Mouse (Mus musculus) mouse trophoblast stem cell (cell line): ENCODE results near the gene Dnaja2.

Source experiments
- in situ Hi-C, 2 experiments: fragments of 300-500 bp; cut with MseI, MboI; formaldehyde crosslinking; loops; 2 replicates in 1 of 2; 3 replicates in 1 of 2; pipeline ENCODE4 v1.15.1; 2025

Gene Dnaja2

DNA sequence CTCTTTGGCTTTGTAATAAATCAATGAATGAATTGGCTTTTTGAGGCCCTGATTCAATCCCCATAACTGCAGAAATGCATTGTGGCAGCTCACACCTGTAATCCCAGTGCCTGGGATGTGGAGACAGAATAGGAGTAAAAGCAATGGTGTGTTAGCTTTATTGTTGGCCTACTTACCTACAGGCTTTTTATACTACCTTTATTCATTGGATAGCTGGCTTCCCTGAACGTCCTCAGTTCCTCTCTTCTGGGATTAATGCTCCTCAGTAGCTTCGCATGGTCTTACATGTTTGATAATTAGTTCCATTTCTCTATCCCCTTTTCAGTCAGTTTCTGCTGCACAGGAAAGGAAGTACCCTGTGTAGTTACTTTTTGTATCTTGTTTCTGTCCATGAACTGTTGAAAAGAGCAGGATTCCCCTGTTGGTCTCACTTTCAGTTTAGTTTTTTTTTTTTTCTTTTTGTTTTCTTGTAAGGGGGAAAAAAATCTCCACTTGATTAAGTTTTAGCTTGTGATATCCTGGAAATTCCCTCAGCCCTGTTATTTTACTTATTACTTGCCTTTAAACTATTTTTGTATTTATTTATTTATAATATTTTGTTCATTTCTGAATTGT, 1.9 kb upstream of the Dnaja2 start:
- in situ Hi-C loops: no loop called here

DNA sequence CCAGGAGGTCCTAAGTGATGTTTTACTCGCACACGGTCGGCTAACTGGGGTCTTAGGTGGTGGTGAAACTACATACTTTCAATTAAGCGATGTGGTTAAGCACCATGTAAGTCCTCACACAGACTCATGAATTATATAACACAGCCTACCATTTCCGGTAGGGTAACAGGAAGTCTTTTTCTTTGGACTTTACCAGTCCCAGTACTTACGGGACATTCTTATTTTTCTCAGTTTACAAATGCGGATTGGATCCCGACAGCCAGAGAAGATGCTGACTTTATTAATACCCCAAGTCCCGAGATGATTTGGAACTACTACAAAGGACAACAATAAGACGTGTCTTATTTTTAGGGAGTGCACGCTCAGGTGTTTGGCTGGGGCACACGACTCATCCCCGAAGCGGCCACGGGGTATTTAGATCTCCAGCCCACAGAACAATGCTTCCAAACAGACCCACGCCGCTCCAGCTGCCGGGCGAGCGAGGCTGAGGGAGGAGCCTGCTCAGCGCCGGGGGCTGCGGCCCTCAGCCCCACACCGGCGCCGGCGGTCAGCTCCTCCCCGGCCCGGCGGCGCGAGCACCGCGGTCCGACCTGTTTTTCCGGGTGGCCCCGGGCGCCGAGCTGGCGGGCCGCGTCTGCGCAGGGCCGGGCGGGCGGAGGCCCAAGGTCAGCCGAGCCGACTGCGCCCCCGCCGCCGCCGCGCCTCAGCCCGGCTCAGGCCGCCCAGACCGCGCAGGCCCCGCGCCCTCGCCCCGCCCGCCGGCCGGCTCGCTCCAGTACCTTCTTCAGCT, 558 bp downstream of the Dnaja2 start:
- in situ Hi-C loops: no loop called here

DNA sequence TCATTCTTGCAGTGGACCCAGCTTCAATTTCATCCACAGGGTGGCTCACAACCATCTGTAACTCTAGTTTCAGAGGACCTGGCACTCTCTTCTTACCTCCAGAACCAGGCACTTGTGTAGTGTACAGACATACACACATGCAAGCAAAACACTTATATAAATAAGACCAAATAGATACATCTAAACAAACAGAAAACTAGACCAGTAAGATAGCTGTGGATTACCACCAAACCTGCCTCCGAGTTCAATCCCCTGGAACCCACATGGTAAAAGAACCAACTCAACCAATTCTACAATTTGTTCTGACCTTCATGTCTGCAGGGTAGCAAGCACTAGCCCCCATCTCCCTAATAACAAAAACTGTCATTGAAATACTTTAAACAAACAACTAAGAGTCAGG, 3.2 kb downstream of the Dnaja2 start:
- in situ Hi-C loops: no loop called here

DNA sequence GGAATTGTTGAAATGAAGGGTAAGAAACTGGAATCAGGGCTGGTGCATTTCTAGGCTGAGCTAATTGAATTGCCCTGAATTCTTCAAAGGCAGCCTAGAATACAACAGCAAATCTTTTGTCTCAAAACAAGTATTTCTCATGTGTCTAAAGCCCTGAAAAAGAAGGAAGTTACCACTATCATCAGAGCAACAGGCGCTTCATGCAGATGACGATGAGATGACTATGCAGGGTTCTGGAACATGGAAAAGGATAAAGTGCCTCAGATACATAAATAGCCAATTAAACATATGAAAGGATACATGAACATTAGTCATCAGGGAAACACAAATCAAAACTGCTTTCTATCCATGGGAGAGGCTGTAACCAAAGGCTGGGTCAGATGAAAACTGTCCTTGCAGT, 18.8 kb downstream of the Dnaja2 start:
- in situ Hi-C loops: no loop called here

DNA sequence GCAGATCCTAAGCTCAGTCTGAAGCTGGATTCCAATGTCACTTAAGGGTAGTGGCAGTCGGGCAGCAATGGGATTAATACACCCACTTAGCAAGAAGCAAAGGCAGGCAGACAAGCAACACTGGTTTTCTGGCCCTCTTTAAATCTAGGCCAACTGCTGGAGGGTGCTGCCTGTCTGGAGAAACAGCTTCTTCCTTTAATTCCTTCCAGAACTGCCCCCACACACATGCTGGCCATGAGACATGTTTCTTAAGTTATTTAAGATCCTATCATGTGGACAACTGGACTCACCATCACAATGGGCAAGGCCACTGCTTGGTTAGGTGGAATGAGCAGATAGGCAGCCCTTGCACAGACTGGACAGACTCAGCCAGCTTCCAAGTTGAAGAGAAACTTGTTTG, 21.0 kb downstream of the Dnaja2 start:
- in situ Hi-C loops: no loop called here

DNA sequence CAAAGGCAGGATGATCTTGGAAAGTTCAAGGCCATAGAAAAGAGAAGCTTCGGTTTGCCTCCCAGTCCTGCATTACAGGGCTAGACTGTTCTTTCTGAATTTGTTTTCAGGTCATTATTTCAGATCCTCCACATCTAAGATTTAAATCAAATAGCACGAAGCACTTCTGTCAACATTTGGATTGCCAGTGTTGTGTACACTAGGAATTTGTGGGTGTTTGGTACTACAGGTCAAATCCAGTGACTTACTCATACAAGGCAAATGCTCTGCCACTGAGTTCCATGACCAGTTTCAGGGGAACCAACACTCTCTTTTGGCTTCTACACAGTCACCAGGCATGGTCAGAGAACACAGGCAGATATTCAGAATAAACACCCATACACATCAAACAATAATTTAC, 21.7 kb downstream of the Dnaja2 start:
- in situ Hi-C loops: no loop called here

DNA sequence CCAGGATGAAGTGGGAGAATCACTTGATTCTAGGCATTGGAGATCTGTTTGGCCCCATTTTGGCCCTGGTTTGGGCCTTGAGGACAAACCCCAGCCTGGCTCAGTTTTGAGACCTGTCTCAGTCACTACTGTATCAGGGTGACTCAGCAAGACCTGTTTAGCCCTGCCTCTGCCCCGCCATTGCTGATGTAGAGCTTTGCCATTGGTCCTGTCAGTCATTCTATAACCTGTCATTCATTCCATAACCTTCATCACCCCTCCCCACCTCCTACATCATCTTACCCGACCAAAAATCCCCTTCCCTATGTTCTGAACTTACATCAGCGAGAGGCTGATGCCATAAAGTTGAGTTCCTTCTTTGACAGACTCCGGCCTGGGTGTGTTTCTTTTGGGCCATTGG, 22.3 kb downstream of the Dnaja2 start:
- in situ Hi-C loops: no loop called here

DNA sequence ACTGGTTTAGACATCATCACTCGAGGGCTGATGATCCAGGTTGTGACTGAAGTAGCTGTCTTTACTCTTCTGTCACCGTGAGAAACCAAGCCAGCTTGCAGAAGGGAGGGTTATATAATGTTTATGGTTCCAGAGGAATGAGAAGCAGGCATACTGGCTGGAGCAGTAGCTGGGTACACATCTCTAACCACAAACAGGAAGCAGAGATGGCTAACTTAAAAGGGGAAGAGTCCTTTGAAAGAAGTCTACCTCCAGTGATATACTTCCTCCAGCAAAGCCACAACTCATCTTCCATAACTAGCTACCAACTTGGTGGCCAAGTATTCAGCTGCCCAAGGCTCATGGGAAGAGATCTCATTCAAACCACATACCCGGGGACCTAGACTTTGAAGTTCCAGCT, 23.7 kb downstream of the Dnaja2 start:
- in situ Hi-C loops: no loop called here

DNA sequence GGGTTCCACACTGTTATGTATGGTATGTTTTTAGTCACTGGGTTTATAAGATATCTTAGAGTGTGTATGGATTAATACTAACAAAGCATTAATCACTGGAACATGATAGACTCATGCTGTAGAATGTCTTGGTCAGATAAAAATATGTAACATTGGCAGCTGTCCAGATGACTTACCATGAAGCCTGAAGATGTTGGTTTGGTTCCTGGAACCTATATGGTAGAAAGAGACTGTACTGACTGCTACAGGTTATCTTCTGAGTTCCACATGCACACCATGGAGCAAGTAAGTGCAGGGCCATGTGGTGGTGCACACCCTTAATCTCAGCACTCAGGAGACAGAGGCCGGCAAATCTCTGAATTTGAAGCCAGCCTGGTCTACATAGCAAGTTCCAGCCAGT, 24.4 kb downstream of the Dnaja2 start:
- in situ Hi-C loops: no loop called here

DNA sequence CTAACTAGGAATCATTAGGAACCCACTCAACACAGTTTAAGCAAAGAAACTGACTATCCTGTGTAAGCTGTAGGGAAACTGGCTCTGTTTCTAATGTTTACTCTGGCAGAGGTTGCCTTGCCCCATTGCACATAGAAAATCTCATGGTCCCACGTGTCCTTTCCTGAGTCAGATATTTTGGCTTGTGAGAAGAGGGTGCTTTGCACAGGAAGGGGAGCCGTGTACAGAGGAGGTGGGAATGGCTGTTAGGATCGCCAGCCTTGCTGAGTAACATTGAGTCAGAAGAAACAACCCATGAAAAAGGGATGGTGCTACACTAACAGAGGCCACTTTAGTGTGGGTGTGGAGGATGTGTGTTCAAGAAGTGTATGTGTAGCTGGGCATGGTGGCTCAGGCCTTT, 26.2 kb downstream of the Dnaja2 start:
- in situ Hi-C loops: loop anchor here (5.0 kb wide), 2 partner anchors 67 to 72 kb away; no protein-coding TSS in a partner anchor

DNA sequence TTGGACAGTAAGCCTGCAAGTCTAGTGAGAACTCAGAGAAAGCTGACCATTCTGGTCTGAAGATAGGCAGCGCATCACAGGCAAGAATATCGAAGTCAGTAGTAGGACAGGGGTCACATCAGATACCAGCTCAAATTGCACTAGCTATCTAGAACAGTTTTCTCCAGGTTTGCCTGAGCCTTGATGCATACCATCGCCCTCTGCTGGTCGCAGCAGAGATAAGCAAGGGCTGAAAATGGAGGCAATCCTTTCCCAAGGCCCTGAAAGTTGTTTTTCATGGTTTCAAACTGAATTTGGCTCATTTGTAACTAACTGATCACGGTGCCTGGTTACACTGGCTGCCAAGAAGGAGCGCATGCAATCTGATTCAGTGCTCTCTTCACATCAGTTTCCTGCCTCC, 29.0 kb downstream of the Dnaja2 start:
- in situ Hi-C loops: loop anchor here (5.0 kb wide), 2 partner anchors 64 to 69 kb away; no protein-coding TSS in a partner anchor

DNA sequence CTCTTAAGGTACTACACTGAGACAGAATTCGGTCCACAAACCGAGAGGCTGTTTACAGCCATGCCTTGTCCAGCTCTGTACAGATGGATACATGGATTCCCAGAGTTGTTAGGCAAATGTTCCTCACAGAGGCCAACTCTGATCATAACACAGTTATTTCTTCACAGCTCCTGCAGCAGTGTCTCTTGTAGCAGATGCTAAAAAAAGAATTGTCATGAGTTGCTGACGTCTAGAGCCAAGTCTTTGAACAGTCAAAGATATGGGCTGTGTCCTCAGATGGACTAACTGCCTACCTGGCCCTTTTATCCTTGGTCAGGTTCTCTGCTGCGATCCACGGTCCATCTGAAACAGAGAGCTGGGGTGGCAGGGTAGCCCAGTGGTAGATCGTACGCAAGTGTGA, 31.1 kb downstream of the Dnaja2 start:
- in situ Hi-C loops: no loop called here

DNA sequence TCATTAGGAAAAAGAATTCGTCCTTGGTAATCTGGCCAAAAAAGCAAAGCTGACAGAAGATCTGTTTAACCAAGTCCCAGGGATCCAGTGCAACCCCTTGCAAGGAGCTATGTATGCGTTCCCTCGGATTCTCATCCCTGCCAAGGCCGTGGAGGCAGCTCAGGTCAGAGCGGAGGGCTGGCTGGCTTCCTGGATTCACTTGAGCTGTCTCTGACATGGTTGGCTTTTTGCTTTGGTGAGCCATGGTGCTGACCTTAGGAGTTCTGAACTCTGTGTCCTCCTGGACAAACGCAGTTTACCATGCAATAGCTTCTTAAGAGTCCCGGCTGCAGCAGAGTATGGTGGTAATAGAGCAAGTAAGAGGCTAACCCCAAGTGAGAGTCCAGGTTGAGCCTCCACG, 33.8 kb downstream of the Dnaja2 start:
- in situ Hi-C loops: no loop called here

DNA sequence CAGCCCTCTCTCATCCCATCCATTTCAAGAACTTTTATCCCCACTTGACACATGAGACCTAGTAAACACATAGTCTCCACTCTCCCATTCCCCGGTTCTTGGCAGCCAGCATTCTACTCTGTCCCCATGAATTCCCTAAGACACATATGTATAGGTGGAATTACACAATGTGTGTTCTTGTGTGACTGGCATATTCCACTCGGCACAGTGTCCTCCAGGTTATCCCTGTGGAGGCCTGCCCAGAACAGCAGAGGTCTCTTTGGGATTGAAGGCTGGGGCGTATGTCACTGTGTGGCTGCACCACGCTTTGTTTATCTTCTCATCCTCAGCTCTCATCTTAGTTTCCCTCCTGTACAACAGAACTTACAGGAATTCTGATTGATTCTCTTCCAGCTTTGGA, 34.6 kb downstream of the Dnaja2 start:
- in situ Hi-C loops: no loop called here

DNA sequence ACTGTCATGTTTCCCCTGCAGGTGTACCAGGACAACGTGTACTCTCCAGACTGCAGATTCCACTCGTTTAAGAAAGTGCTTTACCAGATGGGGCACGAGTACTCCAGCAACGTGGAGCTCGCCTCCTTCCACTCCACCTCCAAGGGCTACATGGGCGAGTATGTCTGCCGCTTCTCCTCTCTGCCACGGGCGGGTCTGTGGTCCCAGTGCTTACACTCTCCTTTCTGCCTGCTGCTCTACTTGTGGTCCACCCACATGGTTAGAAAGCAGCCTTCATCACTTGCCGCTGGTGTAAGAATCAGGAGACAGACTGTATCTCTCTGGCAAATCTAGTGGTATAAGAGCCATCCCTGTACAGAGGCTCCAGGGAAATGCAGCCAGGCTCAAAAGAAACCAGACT, 37.2 kb downstream of the Dnaja2 start:
- in situ Hi-C loops: no loop called here

DNA sequence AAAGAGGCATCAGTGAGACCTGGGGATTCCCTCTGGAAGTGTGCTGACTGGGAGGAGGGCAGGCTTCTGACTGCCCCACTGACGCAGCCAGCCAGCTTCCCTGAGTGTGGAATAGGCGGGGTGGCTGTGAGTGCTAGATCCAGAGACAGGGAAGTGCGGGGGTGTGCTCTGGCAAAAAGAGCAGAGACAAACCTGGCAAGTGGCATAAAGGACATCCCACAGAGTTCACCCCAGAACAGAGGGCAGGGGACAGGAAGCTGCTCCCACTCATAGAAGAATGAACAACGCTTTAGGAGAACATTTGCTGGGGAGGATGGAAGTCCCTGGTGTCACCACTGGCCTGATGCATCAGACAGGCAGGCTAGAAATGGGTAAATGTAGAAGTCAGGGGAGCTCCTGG, 37.8 kb downstream of the Dnaja2 start:
- in situ Hi-C loops: no loop called here

DNA sequence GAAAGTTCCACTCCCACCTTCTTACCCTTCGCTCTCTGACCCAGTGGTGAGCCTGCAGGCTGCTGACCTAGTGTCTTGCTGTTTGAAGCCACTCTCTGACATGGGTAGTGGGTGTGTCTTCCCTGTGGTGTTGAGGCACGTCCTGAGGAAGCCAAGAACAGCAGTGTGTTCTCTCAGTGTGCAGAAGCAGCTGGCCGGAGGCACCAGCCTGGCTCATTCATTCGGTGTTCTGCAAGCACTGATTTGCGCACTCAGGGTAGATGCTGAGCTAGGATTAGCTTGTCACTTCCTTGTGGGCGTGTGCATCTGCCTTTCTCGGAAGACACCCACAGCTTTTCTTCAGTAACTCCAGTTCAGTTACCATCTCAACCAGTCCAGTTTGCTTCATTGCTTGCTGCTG, 39.8 kb downstream of the Dnaja2 start:
- in situ Hi-C loops: no loop called here

DNA sequence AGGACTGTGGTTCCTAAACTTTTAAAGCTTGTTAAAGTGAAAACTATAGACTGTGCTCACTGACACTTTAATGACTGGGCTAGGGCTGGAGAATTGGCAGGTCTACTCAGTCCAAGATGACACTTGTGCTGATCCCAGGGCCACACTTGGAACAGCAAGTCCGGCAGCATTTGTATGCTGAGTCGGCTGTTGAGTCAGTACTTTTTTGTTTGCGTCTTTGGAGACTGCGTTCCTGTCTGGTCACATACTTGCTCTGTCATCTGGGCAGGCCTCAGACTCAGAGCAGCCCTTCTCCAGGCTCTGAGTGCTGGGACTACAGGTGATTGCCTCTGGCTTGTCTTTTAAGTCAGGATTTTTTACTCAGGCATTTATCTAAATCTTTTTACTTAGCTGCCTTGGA, 41.9 kb downstream of the Dnaja2 start:
- in situ Hi-C loops: no loop called here

DNA sequence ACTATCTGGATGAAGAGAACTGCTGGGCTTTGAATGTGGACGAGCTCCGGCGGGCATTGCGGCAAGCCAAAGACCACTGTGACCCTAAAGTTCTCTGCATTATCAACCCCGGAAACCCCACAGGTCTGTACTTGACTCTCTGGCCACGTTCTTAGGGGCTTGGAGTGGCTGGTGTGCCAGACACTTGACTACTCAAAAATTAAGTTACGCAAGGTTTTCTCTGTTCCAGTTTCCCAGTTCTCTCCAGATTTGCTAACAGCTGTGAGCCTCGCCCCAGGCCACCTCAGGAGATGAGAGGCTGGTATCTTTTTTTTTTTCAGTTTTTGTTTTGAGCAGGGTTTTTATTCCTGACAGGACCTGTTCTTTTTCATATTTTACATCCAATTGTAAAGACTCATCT, 42.9 kb downstream of the Dnaja2 start:
- in situ Hi-C loops: no loop called here

DNA sequence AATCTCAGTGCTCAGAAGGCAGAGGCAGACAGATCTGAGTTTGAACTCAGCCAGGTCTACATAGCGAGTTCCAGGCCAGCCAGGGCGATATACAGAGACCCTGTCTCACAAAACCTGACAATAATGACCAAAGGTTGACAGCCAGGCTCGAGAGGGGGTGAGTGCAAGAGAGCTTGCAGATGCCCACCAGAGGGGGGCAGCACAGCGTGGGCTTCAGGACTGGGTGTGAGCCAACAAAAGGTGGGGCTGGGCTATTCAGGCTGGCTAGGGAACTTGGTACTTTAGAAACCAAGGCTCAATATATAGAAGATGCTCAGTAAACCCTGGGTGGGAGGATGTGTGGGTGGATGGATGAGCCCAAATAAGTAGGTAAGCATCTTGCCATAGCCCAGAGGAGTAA, 46.5 kb downstream of the Dnaja2 start:
- in situ Hi-C loops: no loop called here

DNA sequence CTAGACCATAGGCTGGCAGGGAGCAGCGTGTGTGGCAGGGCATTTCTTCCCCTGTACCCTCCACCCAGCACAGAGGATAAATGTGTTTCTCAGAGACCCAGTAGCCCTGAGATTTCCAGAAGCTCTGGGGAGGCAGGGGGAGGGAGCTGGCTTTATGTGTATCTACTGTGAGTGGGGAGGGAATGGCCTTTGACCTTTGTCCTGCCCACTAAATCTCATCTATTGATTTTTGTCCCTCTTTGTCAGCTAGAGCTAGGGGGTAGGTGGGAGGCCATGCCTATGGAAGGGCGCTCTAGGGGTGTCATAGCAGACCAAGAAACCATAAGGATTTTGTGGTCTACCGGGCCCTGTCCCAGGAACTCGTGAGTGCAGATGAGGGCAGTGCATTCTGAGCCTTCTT, 48.5 kb downstream of the Dnaja2 start:
- in situ Hi-C loops: no loop called here

DNA sequence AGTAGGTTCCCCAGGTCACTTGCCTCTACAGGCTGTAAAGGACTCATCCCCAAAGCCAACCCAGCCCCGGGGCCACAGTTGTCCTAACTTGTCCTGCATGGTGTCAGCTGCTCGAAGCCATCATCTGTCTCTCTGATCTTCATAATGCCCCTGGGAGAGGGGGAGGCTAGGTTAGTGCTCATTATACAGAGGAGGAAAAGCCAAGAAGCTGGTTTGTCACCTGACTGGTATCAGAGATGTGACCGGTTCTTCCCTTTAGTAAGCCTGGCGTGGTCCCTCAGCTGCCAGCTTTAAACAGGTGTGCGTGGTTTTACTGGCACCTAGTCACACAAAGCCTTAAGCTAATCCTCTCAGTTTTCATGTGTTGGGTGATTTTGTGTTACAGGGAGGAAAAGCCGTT, 50.4 kb downstream of the Dnaja2 start:
- in situ Hi-C loops: no loop called here

DNA sequence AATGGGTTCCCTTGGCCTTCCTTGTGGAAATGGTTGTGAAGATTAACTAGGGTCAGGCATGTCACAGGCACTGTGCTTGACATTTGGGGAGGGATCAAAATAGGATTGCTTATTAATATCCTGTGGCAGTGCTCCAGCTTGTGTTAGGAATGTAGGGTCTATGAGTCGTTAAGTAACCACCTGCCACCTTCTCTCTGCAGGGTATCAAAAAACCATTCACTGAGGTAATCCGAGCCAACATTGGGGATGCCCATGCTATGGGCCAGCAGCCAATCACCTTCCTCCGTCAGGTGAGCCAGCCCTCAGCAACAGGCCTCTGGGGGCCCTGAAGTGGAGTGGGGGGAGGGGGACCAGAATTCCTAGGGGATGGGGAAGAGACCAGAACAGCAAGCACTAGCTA, 52.1 kb downstream of the Dnaja2 start:
- in situ Hi-C loops: no loop called here

DNA sequence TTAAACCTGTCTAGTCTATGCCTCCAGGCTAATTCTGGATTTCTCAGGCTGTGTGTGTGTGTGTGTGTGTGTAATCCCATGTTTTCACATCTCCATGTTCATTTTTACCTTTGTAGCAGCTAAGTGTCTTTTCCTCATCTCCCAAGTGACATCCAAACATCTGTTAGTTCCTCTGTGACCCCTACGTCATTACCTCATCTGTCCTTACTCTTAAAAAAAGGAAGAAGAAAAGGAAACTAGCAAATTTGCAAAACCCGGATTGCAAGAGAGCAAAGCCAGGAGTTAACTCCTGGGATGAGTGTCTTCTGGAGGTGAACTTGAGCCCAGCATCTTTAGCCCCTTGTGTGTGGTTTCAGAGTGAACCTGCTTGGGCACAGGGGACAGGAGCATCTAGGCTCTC, 52.8 kb downstream of the Dnaja2 start:
- in situ Hi-C loops: no loop called here
